Mouse (Mus musculus): ENCODE measurements at regions not wholly inside any gene's neighbourhood (a gene's known extent, or its start where the extent isn't known, plus 50 kb on each side); places are given as distances from the start of the nearest gene placed in this dataset.

- no peak for DNase-seq (ENCODE audit: extremely low spot score)
These were observed 292.0 kb upstream of the Pitrm1 start for GRCm38 (mm10) chr13:6255728-6256496.

DNA sequence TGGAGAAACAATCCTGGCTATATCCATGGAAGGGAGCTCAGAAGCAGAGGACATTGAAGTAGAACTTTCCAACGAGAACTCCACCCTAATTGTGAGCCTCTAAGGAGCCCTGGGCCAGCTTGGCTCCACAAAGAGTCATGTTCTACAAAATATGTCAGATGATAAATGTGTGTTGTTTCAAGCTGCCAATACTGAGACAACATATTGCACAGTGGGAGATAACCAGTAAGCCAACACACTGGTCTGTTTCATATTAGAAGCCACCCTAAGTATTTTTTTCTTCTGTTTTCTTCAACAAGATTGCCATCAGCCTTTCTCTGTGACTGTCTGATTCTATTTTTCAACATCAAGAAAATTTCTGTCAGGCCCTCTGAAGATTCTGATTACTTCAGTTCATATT lies 289.5 kb upstream of the Pitrm1 start:
- DNase-seq (ENCODE audit: extremely low spot score), result no peak

DNA sequence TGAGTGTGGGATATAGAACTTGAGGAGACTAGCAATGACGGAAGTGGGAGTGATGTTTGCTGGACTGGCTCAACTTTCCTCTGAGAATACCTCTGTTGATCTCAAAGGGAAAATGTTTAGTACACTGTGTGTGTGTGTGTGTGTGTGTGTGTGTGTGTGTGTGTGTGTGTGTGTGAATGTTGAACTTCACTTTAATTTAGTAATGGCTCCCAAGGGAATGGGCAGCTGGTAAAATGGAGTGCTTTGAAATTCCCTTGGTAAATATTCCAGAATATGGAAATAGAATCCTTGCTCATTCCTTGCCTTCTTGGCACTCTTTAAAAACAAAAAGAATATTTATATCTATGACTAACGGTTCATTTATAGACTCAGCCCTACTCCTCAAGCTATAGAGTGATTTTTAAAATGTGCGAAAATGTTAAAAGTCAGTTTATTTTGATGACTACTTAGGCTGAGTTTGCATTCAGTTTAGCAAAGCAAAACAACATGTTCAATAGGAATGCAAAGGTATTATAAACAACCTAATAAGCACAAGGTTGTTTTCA lies 287.6 kb upstream of the Pitrm1 start:
- DNase-seq (ENCODE audit: extremely low spot score), result no peak

- DNase-seq (ENCODE audit: extremely low spot score), result no peak
These were observed 286.5 kb upstream of the Pitrm1 start for GRCm38 (mm10) chr13:6261458-6261857.

DNA sequence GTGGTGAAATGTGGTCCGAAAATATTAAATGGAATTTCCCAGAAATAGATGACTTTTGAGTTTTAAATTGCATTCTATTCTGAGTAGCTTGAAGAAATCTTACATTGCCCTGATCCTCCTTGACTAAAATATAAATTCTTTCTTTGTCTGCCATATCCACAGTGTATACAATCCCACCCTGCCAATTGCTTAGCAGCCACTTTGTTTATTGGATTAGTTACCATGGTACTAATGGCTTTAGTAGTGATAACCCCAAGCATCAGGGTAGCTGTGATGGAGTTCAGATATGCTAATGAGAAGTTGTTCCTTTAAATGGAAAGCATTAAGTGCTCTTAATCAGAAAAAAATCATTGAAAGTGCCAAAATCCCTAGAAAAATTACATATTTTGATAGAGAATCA lies 277.4 kb upstream of the Pitrm1 start:
- DNase-seq (ENCODE audit: extremely low spot score), result no peak

DNA sequence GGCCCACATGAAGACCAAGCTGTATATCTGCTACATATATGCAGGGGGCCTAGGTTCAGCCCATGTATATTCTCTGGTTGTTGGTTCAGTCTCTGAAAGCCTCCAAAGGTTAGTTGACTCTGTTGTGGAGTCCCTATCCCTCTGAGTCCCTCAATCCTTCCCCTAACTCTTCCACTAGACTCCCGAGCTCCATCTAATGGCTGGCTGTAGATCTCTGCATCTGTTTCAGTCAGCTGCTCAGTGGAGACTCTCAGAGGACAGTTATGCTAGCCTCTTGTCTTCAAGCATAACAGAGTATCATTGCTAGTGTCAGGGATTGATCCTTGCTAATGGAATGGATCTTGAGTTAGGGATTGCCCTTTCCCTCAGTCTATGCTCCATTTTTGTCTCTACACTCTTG lies 275.0 kb upstream of the Pitrm1 start:
- no peak for DNase-seq (ENCODE audit: extremely low spot score)

- DNase-seq (ENCODE audit: extremely low spot score), result no peak
These were observed 267.9 kb upstream of the Pitrm1 start for GRCm38 (mm10) chr13:6280073-6280472.

GRCm38 (mm10) chr13:6288109-6288508 lies 259.8 kb upstream of the Pitrm1 start:
- no peak for DNase-seq (ENCODE audit: extremely low spot score)

- no peak for DNase-seq (ENCODE audit: extremely low spot score)
These were observed 255.9 kb upstream of the Pitrm1 start for GRCm38 (mm10) chr13:6292098-6292497.

DNA sequence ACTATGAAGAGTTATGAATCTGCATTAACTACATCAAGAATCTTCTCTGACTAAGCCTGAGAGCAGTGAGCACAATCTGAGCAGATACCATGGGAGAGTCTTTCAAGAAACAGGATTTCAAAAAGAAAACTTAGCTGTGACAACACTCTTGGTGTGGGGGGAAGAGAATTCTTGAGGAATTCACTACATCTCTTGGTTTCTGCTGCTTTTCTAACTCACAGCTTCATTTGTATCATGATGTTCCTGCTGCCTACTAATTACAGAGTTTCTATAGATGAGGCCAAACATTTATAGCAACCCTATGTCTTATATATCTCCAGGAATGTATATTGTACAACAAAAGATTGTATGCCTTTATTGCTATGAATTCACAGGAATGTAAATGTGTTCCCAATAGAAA lies 242.2 kb upstream of the Pitrm1 start:
- DNase-seq (ENCODE audit: extremely low spot score), result no peak

DNA sequence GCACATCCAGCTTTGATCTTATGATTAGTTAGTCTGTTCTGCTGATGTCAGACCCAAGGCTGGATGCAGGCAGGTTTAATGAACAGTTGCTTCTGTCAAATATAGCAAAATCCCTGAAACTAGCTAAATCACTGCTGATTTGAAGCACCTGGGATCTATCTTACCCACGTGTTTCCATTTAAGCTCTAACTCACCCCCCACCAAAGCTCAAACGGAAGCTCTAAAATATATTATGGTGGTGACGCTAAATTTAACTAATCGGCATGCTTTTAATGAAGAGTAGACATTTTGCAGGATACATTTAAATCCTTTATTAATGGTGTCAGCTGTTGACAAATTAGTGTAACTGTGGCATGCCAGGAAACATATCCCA lies 241.3 kb upstream of the Pitrm1 start:
- DNase-seq (ENCODE audit: extremely low spot score), result no peak

GRCm38 (mm10) chr13:6306989-6307917 lies 240.7 kb upstream of the Pitrm1 start:
- DNase-seq (ENCODE audit: extremely low spot score), result no peak

DNA sequence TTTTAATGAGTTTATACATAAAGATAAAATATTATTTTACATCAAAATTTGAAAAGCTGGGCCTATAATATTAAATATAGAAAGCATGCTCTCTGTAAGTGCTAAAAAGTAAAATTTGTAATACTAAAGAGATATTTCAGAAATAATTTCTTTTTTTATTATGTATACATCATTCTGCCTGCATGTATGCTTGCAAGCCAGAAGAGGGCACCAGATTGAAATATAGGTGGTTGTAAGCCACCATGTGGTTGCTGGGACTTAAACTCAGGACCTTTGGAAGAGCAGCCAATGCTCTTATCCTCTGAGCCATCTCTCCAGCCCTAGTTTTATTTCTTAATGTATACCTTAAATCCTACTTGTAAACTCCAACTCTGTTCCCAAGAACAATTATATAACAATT lies 231.7 kb upstream of the Pitrm1 start:
- DNase-seq (ENCODE audit: extremely low spot score), result no peak

GRCm38 (mm10) chr13:6323948-6324347 lies 224.0 kb upstream of the Pitrm1 start:
- DNase-seq (ENCODE audit: extremely low spot score), result no peak

DNA sequence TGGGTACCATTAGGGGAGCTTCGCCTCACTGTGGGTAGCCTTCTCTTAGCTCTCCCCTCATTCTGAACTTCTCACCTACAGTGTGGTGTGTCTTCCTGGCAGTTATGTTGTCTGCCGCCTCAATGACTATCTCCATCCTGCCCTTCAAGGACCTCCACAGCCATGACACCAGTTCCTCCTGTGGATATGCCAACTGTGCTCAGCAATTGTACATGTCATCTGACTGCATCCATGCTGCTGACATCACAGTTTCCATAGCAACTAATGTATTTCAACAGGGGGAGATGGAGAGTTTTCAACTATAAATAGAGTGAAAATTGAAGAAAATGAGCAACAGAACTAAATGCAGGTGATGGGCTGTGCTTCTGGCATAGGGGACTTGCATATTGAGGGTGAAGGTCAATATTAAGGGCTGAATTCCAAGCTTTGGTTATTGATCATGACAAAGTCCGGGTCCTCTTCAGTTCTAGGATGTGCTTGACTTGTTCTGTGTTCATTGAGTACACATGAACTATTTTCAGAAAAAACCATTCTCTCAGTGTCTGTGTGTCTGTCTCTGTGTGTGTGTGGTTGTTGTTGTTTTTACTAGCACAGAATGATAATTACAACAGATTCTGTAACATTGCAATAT lies 217.5 kb upstream of the Pitrm1 start:
- DNase-seq (ENCODE audit: extremely low spot score), result no peak

DNA sequence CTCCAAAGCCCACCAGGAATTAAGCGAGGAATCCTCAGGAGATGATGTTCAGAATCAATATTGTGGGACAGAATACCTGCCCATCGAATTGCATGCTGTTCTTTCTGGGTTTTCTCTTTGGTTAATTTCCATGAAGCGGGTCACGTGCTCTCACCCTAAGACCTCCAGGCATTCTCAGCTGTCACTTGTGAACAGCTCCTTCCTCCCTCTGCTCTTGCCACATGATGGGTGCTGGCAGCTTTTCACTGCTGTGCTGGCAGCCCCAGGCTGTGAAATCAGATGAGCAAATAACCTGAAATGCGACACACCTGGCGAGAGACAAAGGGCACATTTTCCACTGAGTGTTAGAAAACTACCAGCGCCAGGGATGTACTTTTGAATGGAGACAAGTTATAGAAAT lies 207.8 kb upstream of the Pitrm1 start:
- no peak for DNase-seq (ENCODE audit: extremely low spot score)

DNA sequence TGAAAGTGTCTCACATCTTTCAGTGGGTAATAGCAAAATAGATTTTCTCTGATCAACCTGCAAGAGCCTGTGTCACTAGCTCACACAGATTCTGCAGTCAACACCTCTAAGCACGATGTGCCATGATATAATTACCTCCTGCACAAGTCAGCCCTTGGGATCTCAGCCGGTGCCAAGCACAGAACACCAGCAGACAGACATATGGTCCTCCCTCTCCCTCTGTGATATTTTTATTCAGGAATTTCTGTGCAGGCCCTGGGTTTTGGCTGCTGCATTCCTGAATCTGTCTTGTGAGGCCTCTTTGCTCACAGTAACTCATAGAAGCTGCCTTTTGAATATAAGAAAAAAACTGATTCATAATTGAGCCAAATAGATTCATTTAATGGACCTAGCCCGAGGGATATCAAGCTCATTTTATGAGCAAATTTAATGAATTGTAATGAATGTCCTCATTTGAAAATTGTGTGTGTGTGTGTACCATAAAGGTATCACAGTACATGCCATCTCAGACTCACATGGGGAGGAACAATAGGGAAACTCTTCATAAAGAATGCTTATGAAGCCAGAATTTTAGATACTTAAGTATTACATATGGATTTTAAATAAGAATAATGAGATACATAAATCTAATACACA lies 206.7 kb upstream of the Pitrm1 start:
- DNase-seq (ENCODE audit: extremely low spot score), result no peak

- no peak for DNase-seq (ENCODE audit: extremely low spot score)
These were observed 182.8 kb upstream of the Pitrm1 start for GRCm38 (mm10) chr13:6365169-6365568.

GRCm38 (mm10) chr13:6367661-6368060 lies 180.3 kb upstream of the Pitrm1 start:
- DNase-seq (ENCODE audit: extremely low spot score), result no peak

- DNase-seq (ENCODE audit: extremely low spot score), result no peak
These were observed 173.3 kb upstream of the Pitrm1 start for GRCm38 (mm10) chr13:6374570-6375173.

GRCm38 (mm10) chr13:6377919-6378318 lies 170.0 kb upstream of the Pitrm1 start:
- no peak for DNase-seq (ENCODE audit: extremely low spot score)

Data from embryo, embryonic 9.5 days (tissue).